Mouse (Mus musculus) v-Abl transformed pro-B cells (cell line): ENCODE measurements around the gene Gm4491.

Source experiments
- in situ Hi-C, 2 experiments: fragments of 400-800 bp; cut with MboI; formaldehyde crosslinking; loops; one replicate each; pipeline ENCODE4 v1.15.1; 2025; ENCODE audit not compliant: unreplicated experiment in 2 of 2

Gm4491 gene

DNA sequence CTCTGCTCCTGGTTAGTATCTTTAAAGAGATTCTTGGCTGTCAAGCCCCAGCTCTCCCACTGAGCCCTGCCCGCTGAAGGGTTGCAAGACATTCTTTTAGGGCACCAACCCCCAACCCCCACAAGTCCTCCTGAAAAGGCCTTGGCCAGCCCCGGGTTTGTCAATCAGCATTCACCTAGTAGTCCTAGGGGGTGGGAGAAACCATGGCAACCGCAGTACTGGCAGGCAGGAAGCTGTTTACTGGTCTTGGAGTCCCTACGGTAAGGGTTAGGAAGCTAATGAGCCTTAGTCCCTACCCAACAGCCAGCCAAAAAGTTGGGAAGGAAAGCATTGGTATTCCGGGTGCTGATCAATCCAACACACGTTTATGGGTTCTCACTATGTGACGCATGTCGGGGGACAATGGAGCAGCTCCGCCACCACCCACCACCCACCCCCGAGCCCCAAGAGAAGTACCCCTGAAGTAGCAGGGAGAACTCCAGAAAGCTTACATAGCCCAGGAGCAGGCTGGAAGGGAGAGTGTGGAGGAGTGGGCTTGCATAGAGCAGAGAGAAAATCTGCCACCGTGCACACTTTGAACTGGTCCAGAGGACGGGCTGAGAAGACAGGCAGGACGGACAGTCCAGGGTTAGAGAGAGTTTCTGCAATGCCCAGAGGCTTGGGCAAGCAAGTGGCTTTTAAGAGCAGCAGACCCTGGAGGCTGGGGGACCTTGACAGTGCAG, at the start of gene Gm4491:
Gene Gm4491 (minus strand): TSS at position 61 of the 722 bp plus-strand sequence.
- in situ Hi-C loops: loop anchor here (10.0 to 25.0 kb wide), 3 partner anchors 289 to 529 kb away; no protein-coding TSS in a partner anchor

- in situ Hi-C loops: no loop called here
These were observed 46.1 kb upstream of the Gm4491 start for GRCm38 (mm10) chr14:57161833-57162232.

DNA sequence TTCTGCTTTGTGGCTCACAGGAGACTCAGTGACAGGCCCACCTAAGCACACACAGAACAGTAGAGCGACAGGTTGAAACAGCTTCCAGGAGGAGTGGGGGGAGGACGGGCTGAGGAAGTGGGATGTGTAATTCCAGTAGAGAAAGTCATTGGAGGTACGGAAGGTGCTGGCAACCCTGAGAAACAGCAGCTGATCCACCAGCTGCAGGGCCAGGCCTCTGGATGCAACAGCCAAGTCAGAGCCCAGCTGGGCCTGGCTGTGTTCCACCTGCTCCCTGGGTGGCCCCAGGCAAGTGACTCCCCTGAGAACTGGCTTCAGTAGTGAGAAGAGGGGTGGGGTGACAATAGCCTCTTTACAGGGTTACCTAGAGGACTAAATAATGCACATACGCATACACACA, 45.5 kb upstream of the Gm4491 start:
- in situ Hi-C loops: no loop called here

DNA sequence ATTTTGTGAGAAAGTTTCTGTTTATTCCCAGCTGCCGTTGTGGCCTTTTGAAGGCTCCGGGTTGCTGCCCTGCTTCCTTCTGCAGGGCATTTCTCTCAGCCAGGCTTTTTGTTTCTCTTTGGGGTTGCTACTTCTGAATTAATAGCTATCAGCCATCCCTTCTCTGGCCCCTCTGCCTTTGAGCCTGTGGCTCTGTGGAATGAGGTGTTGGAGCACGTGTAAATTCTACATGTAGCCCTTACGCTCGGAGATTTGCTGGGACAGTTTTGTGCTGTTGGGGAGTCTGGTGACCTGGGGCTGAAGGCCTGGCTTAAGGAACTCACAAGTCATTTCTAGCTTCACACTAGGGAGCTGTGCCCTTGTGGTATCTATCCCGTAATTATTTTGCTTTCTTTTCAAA, 39.2 kb upstream of the Gm4491 start:
- in situ Hi-C loops: no loop called here

- in situ Hi-C loops: no loop called here
These were observed 30.1 kb upstream of the Gm4491 start for GRCm38 (mm10) chr14:57145741-57146140.

GRCm38 (mm10) chr14:57135265-57135664, 19.6 kb upstream of the Gm4491 start:
- in situ Hi-C loops: no loop called here

- in situ Hi-C loops: no loop called here
These were observed 17.5 kb upstream of the Gm4491 start, which contains the start of gene Gjb6 for GRCm38 (mm10) chr14:57133161-57133661. TSS of gene Gjb6 (minus strand) at chr14:57133611.

- in situ Hi-C loops: no loop called here
These were observed 11.7 kb upstream of the Gm4491 start for GRCm38 (mm10) chr14:57127383-57127782.

DNA sequence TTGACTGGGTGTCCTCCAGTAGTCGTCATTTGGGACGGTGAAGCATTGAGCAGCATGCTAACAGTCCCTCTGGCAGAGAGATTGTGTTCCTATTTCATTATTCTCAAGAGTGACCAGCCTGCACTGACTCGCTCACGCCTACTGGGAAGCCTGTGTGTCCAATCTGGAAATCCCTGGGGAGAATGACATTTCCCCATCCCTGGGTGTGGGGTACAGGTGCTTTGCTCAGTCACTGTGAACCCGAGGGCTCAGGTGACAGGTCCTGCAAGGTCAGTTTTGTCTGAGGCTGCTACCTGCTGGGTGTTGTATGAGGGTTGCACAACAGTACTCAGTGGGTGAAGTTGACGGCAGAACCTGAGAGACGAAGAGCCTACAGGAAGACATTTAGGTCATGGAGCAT, 6.6 kb upstream of the Gm4491 start:
- in situ Hi-C loops: loop anchor here in 1 of 2 experiments (25.0 kb wide), 1 partner anchor 515 kb away; no protein-coding TSS in a partner anchor

GRCm38 (mm10) chr14:57109194-57109593, 6.5 kb downstream of the Gm4491 start:
- in situ Hi-C loops: loop anchor here in 1 of 2 experiments (25.0 kb wide), 1 partner anchor 528 kb away; no protein-coding TSS in a partner anchor

- in situ Hi-C loops: loop anchor here in 1 of 2 experiments (25.0 kb wide), 1 partner anchor 529 kb away; no protein-coding TSS in a partner anchor
These were observed 7.8 kb downstream of the Gm4491 start for GRCm38 (mm10) chr14:57107916-57108315.

GRCm38 (mm10) chr14:57107091-57107490, 8.6 kb downstream of the Gm4491 start:
- in situ Hi-C loops: loop anchor here in 1 of 2 experiments (25.0 kb wide), 1 partner anchor 530 kb away; no protein-coding TSS in a partner anchor

GRCm38 (mm10) chr14:57105721-57106120, 10.0 kb downstream of the Gm4491 start:
- in situ Hi-C loops: loop anchor here in 1 of 2 experiments (25.0 kb wide), 1 partner anchor 532 kb away; no protein-coding TSS in a partner anchor

GRCm38 (mm10) chr14:57105111-57105510, 10.6 kb downstream of the Gm4491 start:
- in situ Hi-C loops: loop anchor here in 1 of 2 experiments (25.0 kb wide), 1 partner anchor 532 kb away; no protein-coding TSS in a partner anchor

DNA sequence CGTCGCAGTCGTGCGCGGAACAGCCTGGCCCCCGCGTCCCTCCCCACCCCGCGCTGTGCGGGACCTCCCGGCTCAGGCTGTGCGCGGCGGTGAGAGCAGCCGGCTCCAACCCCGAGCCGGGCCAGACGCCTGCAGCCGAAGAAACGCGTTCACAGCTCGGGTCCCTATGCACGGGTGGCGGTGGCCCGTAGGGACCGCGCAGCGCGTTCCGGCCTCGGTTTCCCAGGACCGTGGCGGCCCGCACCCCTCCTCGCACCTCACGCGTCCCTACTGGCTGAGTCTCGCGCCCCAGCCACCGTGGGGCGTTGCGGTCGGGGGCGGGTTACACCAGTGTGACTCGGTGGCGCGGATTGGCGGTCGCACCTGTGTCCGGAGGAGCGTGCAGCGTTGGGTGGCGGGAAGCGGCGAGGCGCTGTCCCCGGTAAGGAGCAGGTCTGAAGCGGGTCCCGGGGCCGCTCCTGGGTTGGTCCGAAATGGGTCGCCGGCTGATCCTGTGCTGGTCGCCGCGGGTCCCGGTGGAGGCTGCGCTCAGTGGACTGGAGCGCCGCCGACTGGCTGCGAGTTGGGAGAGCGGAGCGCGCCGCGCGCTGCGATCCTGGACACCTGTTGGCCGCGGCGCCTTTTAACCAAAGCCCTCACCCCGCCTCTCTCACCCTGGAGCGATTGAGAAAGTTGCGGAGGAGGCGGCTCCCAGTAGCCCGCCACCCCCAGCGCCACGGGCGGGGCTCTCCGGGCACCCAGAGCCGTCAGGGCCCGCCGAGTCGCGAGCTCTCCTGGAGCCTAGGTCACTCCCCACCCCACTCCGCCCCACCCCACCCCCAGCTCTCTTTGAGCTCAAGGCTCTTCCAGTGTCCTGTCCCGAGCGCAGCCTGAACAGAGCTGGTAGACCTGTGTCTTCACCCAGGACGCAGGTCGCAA, 11.3 kb downstream of the Gm4491 start, which contains the start of gene Gjb2:
Gene Gjb2 (minus strand): TSS at position 597 of the 918 bp plus-strand sequence.
- in situ Hi-C loops: loop anchor here in 1 of 2 experiments (25.0 kb wide), 1 partner anchor 533 kb away; no protein-coding TSS in a partner anchor

DNA sequence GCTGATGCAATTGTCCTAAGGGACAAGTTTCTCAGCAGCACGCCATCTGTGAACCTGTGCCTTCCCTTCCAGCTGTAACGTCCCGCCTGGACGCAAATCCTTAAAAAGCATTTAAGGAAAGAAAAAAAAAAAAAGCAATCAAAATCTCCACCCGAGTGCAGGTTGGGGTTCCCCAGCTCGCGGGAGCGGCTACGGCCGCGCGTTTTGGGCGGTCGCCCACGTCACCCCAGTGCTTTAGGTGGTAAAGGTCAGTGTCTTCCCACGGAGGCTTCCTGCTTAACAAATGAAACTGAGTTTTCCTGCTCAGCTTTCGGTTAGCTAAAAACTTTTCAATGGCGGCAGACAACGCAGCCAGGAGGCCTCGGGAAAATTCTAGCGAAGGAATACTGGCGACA, 12.0 kb downstream of the Gm4491 start:
- in situ Hi-C loops: loop anchor here in 1 of 2 experiments (25.0 kb wide), 1 partner anchor 534 kb away; no protein-coding TSS in a partner anchor

GRCm38 (mm10) chr14:57103121-57103520, 12.6 kb downstream of the Gm4491 start:
- in situ Hi-C loops: loop anchor here in 1 of 2 experiments (25.0 kb wide), 1 partner anchor 534 kb away; no protein-coding TSS in a partner anchor

DNA sequence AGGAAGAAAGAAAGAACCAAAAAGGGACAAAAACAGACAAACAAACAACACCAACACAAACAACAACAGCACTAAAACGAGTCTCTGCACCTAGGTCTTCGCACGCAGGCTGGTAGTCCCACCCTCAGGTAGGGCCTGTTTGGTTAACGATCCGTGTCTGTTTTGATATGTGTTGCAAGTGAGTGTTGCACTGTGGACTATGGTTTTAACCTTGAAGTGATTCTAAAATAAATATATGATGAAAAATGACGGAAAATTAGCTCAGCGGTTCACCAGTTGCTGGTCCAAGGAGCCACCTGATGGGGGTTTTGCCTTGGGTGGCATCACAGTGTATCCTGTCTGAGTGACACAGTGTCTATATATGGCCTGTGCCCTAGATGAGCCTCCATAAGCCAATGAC, 14.1 kb downstream of the Gm4491 start:
- in situ Hi-C loops: loop anchor here in 1 of 2 experiments (25.0 kb wide), 1 partner anchor 536 kb away; no protein-coding TSS in a partner anchor

DNA sequence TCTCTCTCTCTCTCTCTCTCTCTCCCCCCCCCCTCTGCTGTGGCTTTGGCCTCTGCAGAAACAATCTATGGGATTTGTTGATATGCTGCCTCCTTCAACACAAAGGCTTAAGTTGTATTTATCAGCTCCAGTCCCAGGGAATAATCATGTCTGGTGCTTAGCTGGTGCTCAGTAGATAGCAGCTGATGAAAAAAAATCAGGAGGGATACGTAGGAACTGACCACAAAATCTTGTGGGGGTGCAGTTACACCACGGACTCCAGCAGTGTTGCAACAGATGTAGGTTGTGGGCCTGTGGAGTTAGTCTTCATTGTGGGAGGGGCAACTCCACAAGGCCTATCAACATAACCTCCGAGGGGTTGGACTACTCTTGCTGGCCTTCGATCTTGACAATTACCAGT, 19.8 kb downstream of the Gm4491 start:
- in situ Hi-C loops: no loop called here

GRCm38 (mm10) chr14:57093029-57093428, 22.7 kb downstream of the Gm4491 start:
- in situ Hi-C loops: no loop called here
